Mouse (Mus musculus) lung, embryonic 16.5 days (tissue): ENCODE results near the gene Prr3. TPM values are rescaled to one million over a fixed set of nuclear protein-coding genes. Genes with fewer than 3 reads are reported as not detected.
A peak's percentile ranks its signal among the peaks of the same experiment; 100 is the strongest.

Experiments
- ATAC-seq: fragments of 200-750 bp; cut with Nextera tagmentation; 2 replicates; pipeline ENCODE4 v1.8.0; 2017; ENCODE audit warnings: low read depth, mild to moderate bottlenecking, moderate library complexity
- H3K27ac ChIP-seq: fragments of 300-500 bp; sonication (generic); 2 replicates; pipeline ENCODE4 v1.5.1; 2014; ENCODE audit warnings: mild to moderate bottlenecking, control low read depth, low read length
- H3K27me3 ChIP-seq: fragments of 300-500 bp; sonication (generic); 2 replicates; pipeline ENCODE4 v1.6.1; 2014; ENCODE audit warnings: low read depth, low read length, mixed read lengths; ENCODE audit not compliant: control insufficient read depth, insufficient read depth
- H3K36me3 ChIP-seq: fragments of 300-500 bp; sonication (generic); 2 replicates; pipeline ENCODE4 v1.6.1; 2014; ENCODE audit warnings: low read length; ENCODE audit not compliant: control insufficient read depth, insufficient read depth
- H3K4me1 ChIP-seq: fragments of 300-500 bp; sonication (generic); replicated peaks from 2 replicates; pipeline ENCODE4 v1.6.1; 2014; ENCODE audit warnings: low read length, mixed read lengths; ENCODE audit not compliant: control insufficient read depth, insufficient read depth
- H3K4me2 ChIP-seq: fragments of 300-500 bp; sonication (generic); 2 replicates; pipeline ENCODE4 v1.6.1; 2014; ENCODE audit warnings: low read depth, low read length, control low read depth
- H3K4me3 ChIP-seq: fragments of 300-500 bp; sonication (generic); 2 replicates; pipeline ENCODE4 v1.5.1; 2014; ENCODE audit warnings: mild to moderate bottlenecking, low read length, control low read depth
- H3K9ac ChIP-seq: fragments of 300-500 bp; sonication (generic); 2 replicates; pipeline ENCODE4 v1.6.1; 2014; ENCODE audit warnings: low read length, control low read depth
- H3K9me3 ChIP-seq: fragments of 300-500 bp; sonication (generic); 2 replicates; pipeline ENCODE4 v1.6.1; 2016; ENCODE audit warnings: low read length; ENCODE audit not compliant: control insufficient read depth
- WGBS: fragments of 180-500 bp; shearing (Covaris S2); extraction: QIAGEN DNeasy Blood & Tissue Kit; methylation state at CpG from one replicate; pipeline ENCODE4 v1.1.7; 2014; 5-methylcytosine and 5-hydroxymethylcytosine counted together
- polyA plus RNA-seq: library from polyadenylated mRNA; unstranded; fragments of >200 nt; fragmentation: Nextera tagmentation; extraction: Ambion mirVana; gene quantifications from 2 replicates; pipeline ENCODE4 v1.2.1, GENCODE M21; 2015

Prr3 gene
- polyA plus RNA-seq = 27.5 and 29.7 TPM in 2 replicates

- Histone ChIP-seq H3K9me3 (no peaks in the 10 kb centered on the region), H3K27ac (peak within 1 kb of the TSS; percentile 95), H3K4me3 (peak within 1 kb of the TSS; percentile 67), H3K4me1 (peaks cover 15% of the 10 kb centered on the region), H3K27me3 (no peaks in the 10 kb centered on the region), H3K9ac (peak within 1 kb of the TSS; percentile 64), H3K36me3 (peaks cover 20% of the 10 kb centered on the region), H3K4me2 (peak within 1 kb of the TSS; percentile 87)
- ATAC-seq = peak; percentile 90
- under 1% methylated on average over 58 of the region's 109 CpGs for WGBS
Measured at GRCm38 (mm10) chr17:35979401-35980362, at the start of gene Prr3, which contains the start of gene Gnl1. TSS of gene Prr3 (minus strand) at chr17:35980236. TSS of gene Gnl1 (plus strand) at chr17:35979851.

DNA sequence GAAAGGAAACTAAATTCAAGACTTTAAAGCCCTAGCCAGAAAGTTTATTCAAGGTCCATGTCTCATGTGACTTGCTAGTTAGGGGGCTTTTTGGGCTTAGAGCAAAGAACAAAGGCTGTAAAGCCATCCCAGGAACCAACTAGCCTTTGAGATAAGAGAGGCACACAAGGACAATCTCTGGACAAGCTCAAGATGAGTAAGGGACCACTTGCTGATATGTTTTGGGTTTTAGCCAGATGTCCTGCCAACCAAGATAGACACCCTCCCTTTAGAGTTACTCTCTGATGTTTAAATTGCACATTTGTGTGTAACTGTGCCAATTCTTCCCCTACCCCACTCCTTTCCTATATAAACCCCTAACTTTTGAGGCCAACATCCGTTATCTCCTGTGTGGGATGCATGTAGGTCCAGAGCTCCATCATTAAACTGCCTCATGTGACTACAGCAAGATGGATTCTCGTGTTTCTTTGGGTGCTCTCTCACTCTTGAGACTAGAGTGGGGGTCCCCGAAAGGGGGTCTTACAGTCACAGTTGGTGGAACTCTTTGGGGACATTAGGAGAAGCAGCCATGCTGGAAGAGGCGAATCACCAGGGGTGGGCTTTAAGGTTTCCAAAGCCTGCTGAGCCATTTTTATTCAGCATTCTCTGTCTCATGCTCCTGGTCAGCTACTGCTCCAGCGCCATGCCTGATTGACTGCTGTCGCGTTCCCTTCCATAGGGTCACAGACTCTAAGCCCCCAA, 49.0 kb upstream of the Prr3 start:
- H3K4me3 ChIP-seq = no peak overlapping the region
- no peaks in the 10 kb centered on the region for H3K36me3 ChIP-seq
- H3K27ac ChIP-seq = no peak overlapping the region
- H3K4me2 ChIP-seq = no peak overlapping the region
- no peaks in the 10 kb centered on the region; the same call in 1 of the 2 replicates for H3K9me3 ChIP-seq
- ATAC-seq = no peak
- H3K4me1 ChIP-seq = peaks cover 5% of the 10 kb centered on the region; the same call in 1 of the 2 replicates
- WGBS = 83% methylated on average over 7 of the region's 7 CpGs
- H3K27me3 ChIP-seq = no peaks in the 10 kb centered on the region
- no peak overlapping the region for H3K9ac ChIP-seq

GRCm38 (mm10) chr17:36027663-36028062, 47.6 kb upstream of the Prr3 start:
- no peaks in the 10 kb centered on the region; the same call in 1 of the 2 replicates for H3K9me3 ChIP-seq
- H3K27ac ChIP-seq = no peak overlapping the region
- no peaks in the 10 kb centered on the region for H3K27me3 ChIP-seq
- peaks cover 15% of the 10 kb centered on the region for H3K4me1 ChIP-seq
- no peak overlapping the region for H3K9ac ChIP-seq
- H3K4me3 ChIP-seq = no peak overlapping the region
- WGBS = 80% methylated on average over 4 of the region's 4 CpGs
- ATAC-seq = no peak
- H3K36me3 ChIP-seq = no peaks in the 10 kb centered on the region
- no peak overlapping the region for H3K4me2 ChIP-seq

GRCm38 (mm10) chr17:36025901-36026300, 45.9 kb upstream of the Prr3 start:
- no peak overlapping the region for H3K4me2 ChIP-seq
- H3K4me1 ChIP-seq = peaks cover 11% of the 10 kb centered on the region
- no peak overlapping the region for H3K4me3 ChIP-seq
- H3K27ac ChIP-seq = no peak overlapping the region
- H3K27me3 ChIP-seq = no peaks in the 10 kb centered on the region
- WGBS = 52% methylated on average over 4 of the region's 4 CpGs
- H3K9me3 ChIP-seq = no peaks in the 10 kb centered on the region; the same call in 1 of the 2 replicates
- ATAC-seq = no peak
- H3K36me3 ChIP-seq = no peaks in the 10 kb centered on the region
- no peak overlapping the region for H3K9ac ChIP-seq

GRCm38 (mm10) chr17:36025197-36025596, 45.2 kb upstream of the Prr3 start:
- 51% methylated on average over 5 of the region's 5 CpGs for WGBS
- no peak for ATAC-seq
- no peak overlapping the region for H3K27ac ChIP-seq
- H3K27me3 ChIP-seq = no peaks in the 10 kb centered on the region
- no peaks in the 10 kb centered on the region; the same call in 1 of the 2 replicates for H3K9me3 ChIP-seq
- no peak overlapping the region for H3K9ac ChIP-seq
- no peak overlapping the region for H3K4me2 ChIP-seq
- no peaks in the 10 kb centered on the region for H3K36me3 ChIP-seq
- H3K4me1 ChIP-seq = peaks cover 11% of the 10 kb centered on the region
- no peak overlapping the region for H3K4me3 ChIP-seq

DNA sequence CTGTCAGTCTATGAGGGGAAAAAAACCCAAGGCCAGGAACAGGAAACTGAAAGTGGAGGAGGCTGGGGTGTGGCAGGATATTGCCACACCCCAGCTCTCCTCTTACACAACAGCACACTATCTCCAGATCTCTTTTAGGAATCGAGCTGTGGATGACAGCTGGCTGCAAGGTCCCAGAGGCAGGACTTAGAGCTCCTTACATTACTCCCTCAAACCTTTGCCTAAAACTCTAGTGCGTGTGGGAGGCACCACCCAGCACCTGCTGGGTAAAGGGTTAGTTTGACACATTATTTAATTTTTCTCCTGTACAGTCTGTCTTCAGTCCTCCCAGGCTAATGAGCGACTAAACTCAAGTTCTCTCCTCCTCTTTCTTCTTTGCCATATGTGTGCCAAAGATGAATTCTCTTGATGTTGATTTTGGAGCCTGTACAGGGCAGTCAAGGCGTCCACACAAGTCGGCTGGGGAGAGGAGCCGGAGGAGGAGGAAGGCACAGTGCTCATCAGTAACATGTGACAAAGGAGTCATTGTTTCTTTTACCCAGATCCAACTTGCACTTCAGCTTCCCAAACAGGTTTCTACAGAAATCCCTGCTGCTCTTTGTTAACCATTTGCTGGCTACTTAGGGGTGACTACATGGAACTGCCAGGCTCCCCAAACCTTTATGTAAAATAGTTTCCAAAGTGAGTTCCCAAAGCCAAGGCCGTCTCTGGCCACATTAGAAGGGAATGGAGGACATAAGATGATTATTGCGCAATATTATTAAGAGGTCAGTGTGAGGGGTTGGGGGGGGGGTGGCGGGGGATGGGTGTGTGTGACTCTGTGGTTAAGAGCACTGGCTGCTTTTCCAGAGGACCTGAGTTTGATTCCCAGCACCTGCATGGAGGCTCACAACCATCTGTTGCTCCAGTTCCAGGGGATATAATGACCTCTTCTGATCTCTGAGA, 43.9 kb upstream of the Prr3 start:
- Histone ChIP-seq H3K27me3 (no peaks in the 10 kb centered on the region), H3K4me3 (no peak overlapping the region), H3K36me3 (no peaks in the 10 kb centered on the region), H3K4me2 (0 out of 2 replicates have a peak overlapping the region, but pooled peaks have one; percentile 14), H3K27ac (peak overlapping the region; percentile 78), H3K4me1 (peaks cover 11% of the 10 kb centered on the region), H3K9ac (no peak overlapping the region), H3K9me3 (no peaks in the 10 kb centered on the region; the same call in 1 of the 2 replicates)
- peak; percentile 73 for ATAC-seq
- WGBS = 40% methylated on average over 9 of the region's 9 CpGs

DNA sequence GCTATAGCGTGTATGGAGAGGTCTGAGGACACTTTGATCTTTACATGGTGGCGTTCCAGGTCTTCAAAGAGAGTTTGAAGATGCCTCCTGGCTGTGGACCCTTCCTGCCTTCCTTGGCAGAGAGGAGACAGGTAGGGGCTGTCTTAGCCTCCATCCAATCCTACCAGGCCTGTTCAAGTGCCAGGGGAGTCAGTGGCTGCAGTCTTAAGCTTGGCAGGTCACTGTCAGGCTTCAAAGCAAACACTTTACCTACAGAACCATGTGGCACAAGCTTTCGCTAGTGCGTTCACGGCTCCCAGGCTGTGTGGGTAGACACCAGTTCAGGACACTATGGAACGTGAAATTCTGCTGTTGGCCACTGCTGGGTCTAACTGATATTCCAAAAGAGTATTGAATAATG, 42.9 kb upstream of the Prr3 start:
- 76% methylated on average over 6 of the region's 6 CpGs for WGBS
- Histone ChIP-seq H3K9me3 (no peaks in the 10 kb centered on the region; the same call in 1 of the 2 replicates), H3K27me3 (no peaks in the 10 kb centered on the region), H3K36me3 (no peaks in the 10 kb centered on the region), H3K4me2 (no peak overlapping the region), H3K9ac (no peak overlapping the region), H3K27ac (no peak overlapping the region), H3K4me1 (peaks cover 11% of the 10 kb centered on the region), H3K4me3 (no peak overlapping the region)
- no peak for ATAC-seq

DNA sequence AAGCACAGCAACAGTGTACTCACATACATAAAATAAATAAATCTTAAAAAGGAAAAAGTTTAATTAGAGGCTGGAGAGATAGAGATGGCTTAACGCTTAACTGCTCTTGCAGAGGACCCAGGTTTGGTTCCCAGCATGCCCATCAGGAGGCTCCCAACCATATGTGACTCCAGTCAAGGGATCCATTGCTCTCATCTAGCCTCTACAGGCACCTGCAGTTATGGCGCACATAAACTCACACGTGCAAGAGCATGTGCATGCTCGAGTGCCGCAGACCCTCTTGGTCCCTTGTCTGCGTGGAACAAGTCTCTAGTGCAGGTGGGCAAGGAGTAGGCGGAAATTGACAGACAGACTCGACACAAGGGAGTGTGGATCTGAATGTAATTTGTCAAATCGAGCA, 42.1 kb upstream of the Prr3 start:
- Histone ChIP-seq H3K27ac (no peak overlapping the region), H3K27me3 (no peaks in the 10 kb centered on the region), H3K4me1 (peaks cover 11% of the 10 kb centered on the region), H3K4me3 (no peak overlapping the region), H3K9ac (no peak overlapping the region), H3K4me2 (no peak overlapping the region), H3K36me3 (no peaks in the 10 kb centered on the region), H3K9me3 (no peaks in the 10 kb centered on the region; the same call in 1 of the 2 replicates)
- WGBS = 91% methylated on average over 9 of the region's 9 CpGs
- ATAC-seq = no peak
